Mouse (Mus musculus) C2C12 (cell line): Measurements from ENCODE around the gene Senp1. TPM values are rescaled to one million over a fixed set of nuclear protein-coding genes. Genes with fewer than 3 reads are reported as not detected.

Experiments
- H3K27me3 ChIP-seq: one replicate; pipeline ENCODE4 v1.6.1; 2011; ENCODE audit not compliant: control insufficient read depth, insufficient read depth, insufficient read length
- H3K36me3 ChIP-seq: one replicate; pipeline ENCODE4 v1.6.1; 2011; ENCODE audit not compliant: control insufficient read depth, insufficient read depth
- H3K4me3 ChIP-seq: one replicate; pipeline ENCODE4 v1.5.1; 2011; ENCODE audit warnings: mild to moderate bottlenecking, control low read depth; ENCODE audit not compliant: poor library complexity, insufficient read depth, severe bottlenecking
- H3K79me2 ChIP-seq: one replicate; pipeline ENCODE4 v1.6.1; 2011; ENCODE audit not compliant: control insufficient read depth, insufficient read depth
- H3K79me3 ChIP-seq: one replicate; pipeline ENCODE4 v1.6.1; 2011; ENCODE audit warnings: low read depth, control low read depth
- H3ac ChIP-seq: one replicate; pipeline ENCODE3; 2011; ENCODE audit warnings: low read depth; ENCODE audit not compliant: control insufficient read depth, insufficient read length
- CEBPB ChIP-seq: IDR thresholded peaks from one replicate; pipeline ENCODE4 v1.6.1; 2011; ENCODE audit warnings: low read depth, mild to moderate bottlenecking, control low read depth, moderate library complexity
- CTCF ChIP-seq: IDR thresholded peaks from one replicate; pipeline ENCODE4 v1.5.1; 2011; ENCODE audit not compliant: control insufficient read depth, insufficient read depth, insufficient read length
- FOSL1 ChIP-seq: IDR thresholded peaks from one replicate; pipeline ENCODE4 v1.8.0; 2011; ENCODE audit warnings: mild to moderate bottlenecking, low read length; ENCODE audit not compliant: poor library complexity, insufficient read depth, severe bottlenecking
- MAX ChIP-seq: IDR thresholded peaks from one replicate; pipeline ENCODE4 v1.6.1; 2011; ENCODE audit warnings: mild to moderate bottlenecking, control low read depth
- MYOD1 ChIP-seq: IDR thresholded peaks from one replicate; pipeline ENCODE4 v1.6.1; 2011; ENCODE audit warnings: low read depth; ENCODE audit not compliant: control insufficient read depth, insufficient read length
- MYOG ChIP-seq: IDR thresholded peaks from one replicate; pipeline ENCODE4 v1.6.1; 2011; ENCODE audit not compliant: control insufficient read depth, insufficient read length; ENCODE audit errors: extremely low read depth
- USF1 ChIP-seq: IDR thresholded peaks from one replicate; pipeline ENCODE4 v1.6.1; 2011; ENCODE audit warnings: low read depth, mild to moderate bottlenecking, control low read depth, moderate library complexity
- polyA plus RNA-seq: library from polyadenylated mRNA; unstranded; fragments of >200 nt; fragmentation: generic; extraction: Trizol; gene quantifications from one replicate; pipeline ENCODE4 v1.2.1, GENCODE M21; 2012; ENCODE audit warnings: missing spikeins

The Senp1 gene
- polyA plus RNA-seq, 1 experiment, result 21.7 TPM

- no peaks in the 10 kb centered on the region for H3K27me3 ChIP-seq
- no peaks in the 10 kb centered on the region for H3K79me3 ChIP-seq
- no peak overlapping the region for H3K4me3 ChIP-seq
- H3ac ChIP-seq, result no peak overlapping the region
- no peaks in the 10 kb centered on the region for H3K79me2 ChIP-seq
- peaks cover 71% of the 10 kb centered on the region for H3K36me3 ChIP-seq
- TF ChIP-seq MYOD1 (no peak), CTCF (no peak), MAX (no peak), CEBPB (no peak), FOSL1 (no peak), MYOG (no peak), USF1 (no peak)
These were observed 41.1 kb upstream of the Senp1 start for GRCm38 (mm10) chr15:98134666-98135065.

DNA sequence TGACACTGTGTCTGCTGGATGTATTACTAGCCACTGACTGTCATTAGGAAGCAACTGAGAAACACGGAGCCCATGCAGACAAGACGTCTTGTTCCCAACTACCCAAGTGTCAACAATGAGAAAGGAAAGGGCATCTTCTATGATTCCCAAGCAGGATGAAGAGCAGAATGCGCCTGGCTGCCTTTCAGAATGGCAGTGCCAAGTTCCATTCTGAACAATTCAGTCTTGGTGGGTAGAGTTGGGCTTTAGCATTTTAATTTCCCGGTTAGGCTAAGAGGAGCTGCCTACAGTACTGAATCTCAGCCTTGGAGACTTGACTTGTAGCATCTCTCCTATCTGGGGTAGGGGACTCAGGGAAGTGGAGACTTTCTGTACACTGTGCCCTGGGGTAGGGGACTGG, 40.5 kb upstream of the Senp1 start:
- H3K79me3 ChIP-seq, result no peaks in the 10 kb centered on the region
- no peak overlapping the region for H3K4me3 ChIP-seq
- H3ac ChIP-seq, result no peak overlapping the region
- TF ChIP-seq MYOD1 (no peak), MYOG (no peak), USF1 (no peak), CTCF (no peak), MAX (no peak)
- H3K79me2 ChIP-seq, result no peaks in the 10 kb centered on the region
- H3K27me3 ChIP-seq, result no peaks in the 10 kb centered on the region
- H3K36me3 ChIP-seq, result peaks cover 66% of the 10 kb centered on the region

GRCm38 (mm10) chr15:98133471-98133870, 39.9 kb upstream of the Senp1 start:
- no peak overlapping the region for H3ac ChIP-seq
- peaks cover 61% of the 10 kb centered on the region for H3K36me3 ChIP-seq
- no peak overlapping the region for H3K4me3 ChIP-seq
- no peaks in the 10 kb centered on the region for H3K79me3 ChIP-seq
- H3K27me3 ChIP-seq, result no peaks in the 10 kb centered on the region
- TF ChIP-seq CTCF (no peak), CEBPB (no peak), FOSL1 (no peak), MYOD1 (no peak), MYOG (no peak), USF1 (no peak), MAX (no peak)
- H3K79me2 ChIP-seq, result no peaks in the 10 kb centered on the region

DNA sequence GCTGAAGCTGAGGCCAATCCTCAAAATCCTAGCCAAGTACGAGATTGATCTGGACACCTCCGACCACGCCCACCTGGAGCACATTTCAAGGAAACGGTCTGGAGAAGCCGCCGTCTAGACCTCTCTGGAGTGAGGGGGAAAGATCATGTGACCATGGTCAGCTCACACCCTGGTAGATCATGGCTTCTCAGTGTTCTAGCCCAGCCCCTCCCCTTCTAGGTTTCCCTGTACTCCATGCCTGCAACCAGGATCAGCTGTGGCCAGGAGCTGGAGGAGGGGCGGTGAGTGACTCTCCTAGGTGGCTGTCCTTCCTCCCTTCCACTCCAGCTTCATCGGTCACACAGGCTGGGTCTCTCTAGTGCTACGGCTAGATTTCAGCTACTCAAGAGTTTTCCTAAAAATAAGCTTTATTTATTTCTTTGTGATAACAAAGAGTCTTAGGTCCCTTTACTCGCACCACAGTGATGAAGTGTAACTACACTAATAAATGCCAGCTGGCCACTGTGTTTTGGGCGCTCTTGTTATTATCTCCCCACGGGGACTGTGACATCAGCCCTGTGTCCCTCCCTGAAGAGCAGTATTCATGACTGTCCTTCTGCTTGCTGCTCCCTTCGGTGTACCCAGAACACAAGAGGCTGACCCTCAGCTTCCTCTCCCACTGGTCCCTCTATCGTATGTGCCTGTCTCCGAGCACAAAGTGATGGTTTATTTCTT, 38.6 kb upstream of the Senp1 start:
- Histone ChIP-seq H3K79me3 (no peaks in the 10 kb centered on the region), H3K36me3 (peaks cover 56% of the 10 kb centered on the region)
- TF ChIP-seq MYOD1 (no peak), USF1 (no peak), CEBPB (no peak), CTCF (no peak), MYOG (no peak), MAX (no peak), FOSL1 (no peak)

DNA sequence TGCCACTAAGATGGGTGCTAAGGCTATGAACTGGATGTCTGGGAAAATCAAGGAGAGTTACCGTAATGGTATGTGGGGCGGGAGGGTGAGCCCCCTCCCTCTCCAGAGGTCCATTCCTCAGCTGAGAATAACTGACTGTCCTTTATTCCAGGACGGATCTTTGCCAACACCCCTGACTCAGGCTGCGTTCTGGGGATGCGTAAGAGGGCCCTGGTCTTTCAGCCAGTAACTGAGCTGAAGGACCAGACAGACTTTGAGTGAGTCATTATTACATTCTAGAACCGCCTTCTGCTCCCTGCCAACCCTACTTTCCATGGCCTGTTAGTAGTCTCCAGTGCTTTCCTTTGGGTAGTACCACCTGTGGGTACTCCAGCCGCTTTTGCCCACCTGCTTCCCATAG, 37.9 kb upstream of the Senp1 start:
- H3K36me3 ChIP-seq, result peaks cover 56% of the 10 kb centered on the region
- no peak overlapping the region for H3ac ChIP-seq
- no peaks in the 10 kb centered on the region for H3K79me3 ChIP-seq
- TF ChIP-seq CTCF (no peak), FOSL1 (no peak), MYOD1 (no peak), MAX (no peak), CEBPB (no peak), USF1 (no peak), MYOG (no peak)
- no peak overlapping the region for H3K4me3 ChIP-seq
- no peaks in the 10 kb centered on the region for H3K79me2 ChIP-seq
- no peaks in the 10 kb centered on the region for H3K27me3 ChIP-seq

More for the DNA sequence above, 38.6 kb upstream of the Senp1 start:
- Histone ChIP-seq H3ac (no peak overlapping the region), H3K27me3 (no peaks in the 10 kb centered on the region), H3K79me2 (no peaks in the 10 kb centered on the region), H3K4me3 (no peak overlapping the region)

- Histone ChIP-seq H3K36me3 (peaks cover 51% of the 10 kb centered on the region), H3ac (no peak overlapping the region), H3K79me2 (no peaks in the 10 kb centered on the region), H3K4me3 (no peak overlapping the region), H3K27me3 (no peaks in the 10 kb centered on the region), H3K79me3 (no peaks in the 10 kb centered on the region)
- TF ChIP-seq MYOG (no peak), USF1 (no peak), MAX (no peak)
These were observed 37.5 kb upstream of the Senp1 start for GRCm38 (mm10) chr15:98131001-98131400.
